Mouse (Mus musculus): ENCODE results near the gene Brd2.

- no peak for TF ChIP-seq CTCF (IDR thresholded peaks at IDR 0.05; ENCODE audit: low read depth)
- TF ChIP-seq EP300 (optimal IDR thresholded peaks at IDR 0.05) = no peak
Measured at GRCm38 (mm10) chr17:34104804-34105203, 17.6 kb downstream of the Brd2 start.
